Mouse (Mus musculus) brain, embryonic 18.5 days (tissue): Measurements from ENCODE around the gene Krt84.

Source experiments
- DNase-seq: peaks from one replicate; pipeline ENCODE4 v3.0.0-alpha.2; 2012; ENCODE audit warnings: low read depth, low spot score

The Krt84 gene

GRCm38 (mm10) chr15:101495266-101495665 is 37.4 kb downstream of the Krt84 start:
- DNase-seq = no peak

GRCm38 (mm10) chr15:101494203-101494602 is 38.4 kb downstream of the Krt84 start:
- DNase-seq = no peak

- no peak for DNase-seq
These were observed 38.9 kb downstream of the Krt84 start for GRCm38 (mm10) chr15:101493713-101494112.

GRCm38 (mm10) chr15:101492718-101493117 is 39.9 kb downstream of the Krt84 start:
- no peak for DNase-seq

- no peak for DNase-seq
These were observed 41.2 kb downstream of the Krt84 start, which contains the start of gene Krt83 for GRCm38 (mm10) chr15:101491431-101491830. Gene Krt83 (minus strand): TSS chr15:101491512.

- DNase-seq = no peak
These were observed 46.5 kb downstream of the Krt84 start for GRCm38 (mm10) chr15:101485911-101486635.

- DNase-seq = no peak
These were observed 47.7 kb downstream of the Krt84 start for GRCm38 (mm10) chr15:101484939-101485338.

GRCm38 (mm10) chr15:101483646-101484045 is 49.0 kb downstream of the Krt84 start:
- no peak for DNase-seq

GRCm38 (mm10) chr15:101482056-101482455 is 50.6 kb downstream of the Krt84 start:
- DNase-seq = no peak

- DNase-seq = no peak
These were observed 53.0 kb downstream of the Krt84 start for GRCm38 (mm10) chr15:101479666-101480060.

- DNase-seq = no peak
These were observed 53.5 kb downstream of the Krt84 start for GRCm38 (mm10) chr15:101479007-101479665.
